Mouse (Mus musculus) small intestine, adult 2 months (tissue): ENCODE data around the gene Slc16a3.

ENCODE experiments used
- CTCF ChIP-seq: fragments of 200-500 bp; IDR thresholded peaks from 2 replicates; pipeline ENCODE4 v1.5.1; 2012; ENCODE audit warnings: low read depth, mild to moderate bottlenecking, control low read depth, inconsistent platforms, low read length, moderate library complexity, mixed read lengths; ENCODE audit not compliant: insufficient replicate concordance, insufficient read length; ENCODE audit errors: extremely low read depth
- POLR2A ChIP-seq: fragments of 200-500 bp; IDR thresholded peaks from 2 replicates; pipeline ENCODE4 v1.6.1; 2012; ENCODE audit warnings: low read depth, mild to moderate bottlenecking, control low read depth, inconsistent platforms, low read length, moderate library complexity

DNA sequence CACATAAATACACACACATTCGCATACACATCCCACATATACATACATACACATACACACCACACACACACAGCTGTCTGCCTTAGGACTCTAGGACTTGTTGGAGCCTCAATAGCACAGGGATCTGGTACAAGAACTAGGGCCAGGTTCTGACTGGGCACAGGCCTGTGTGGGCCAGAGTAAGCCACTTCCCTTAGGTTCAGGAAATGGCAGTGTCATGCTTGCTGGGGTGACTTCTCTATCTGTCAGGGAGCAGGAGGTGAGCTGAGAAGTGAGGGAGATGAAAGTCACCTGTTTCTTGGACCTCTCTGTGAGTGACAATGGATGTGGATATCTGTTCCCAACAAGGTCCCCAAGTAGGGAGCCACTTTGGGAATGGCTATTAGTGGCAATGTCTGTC is 10.3 kb upstream of the Slc16a3 start:
- TF ChIP-seq CTCF: no peak
- TF ChIP-seq POLR2A: no peak
